Mouse (Mus musculus) liver, embryonic 14.5 days (tissue): ENCODE results near the gene Slc18a2. TPM values are rescaled to one million over a fixed set of nuclear protein-coding genes. Genes with fewer than 3 reads are reported as not detected.

Experiments
- ATAC-seq: fragments of 200-750 bp; cut with Nextera tagmentation; 2 replicates; pipeline ENCODE4 v1.8.0; 2017; ENCODE audit warnings: moderate number of reproducible peaks, mild to moderate bottlenecking, moderate library complexity; ENCODE audit not compliant: insufficient read depth
- DNase-seq, 3 experiments: peaks; one replicate each; pipeline ENCODE4 v3.0.0-alpha.2; 2012 to 2013; ENCODE audit warnings: low read depth in 3 of 3, low spot score in 3 of 3
- H3K27ac ChIP-seq: fragments of 300-500 bp; sonication (generic); 2 replicates; pipeline ENCODE4 v1.5.1; 2014; ENCODE audit warnings: moderate library complexity, mild to moderate bottlenecking, control low read depth, inconsistent platforms
- H3K27me3 ChIP-seq: fragments of 300-500 bp; sonication (generic); 2 replicates; pipeline ENCODE4 v1.6.1; 2014; ENCODE audit warnings: mild to moderate bottlenecking, low read length, moderate library complexity; ENCODE audit not compliant: control insufficient read depth, insufficient read depth
- H3K36me3 ChIP-seq: fragments of 300-500 bp; sonication (generic); replicated peaks from 2 replicates; pipeline ENCODE4 v1.6.1; 2014; ENCODE audit warnings: low read depth; ENCODE audit not compliant: control insufficient read depth, insufficient read depth
- H3K4me1 ChIP-seq, 2 experiments: fragments of 200-500 bp in 1 of 2; fragments of 300-500 bp in 1 of 2; sonication (generic) in 1 of 2; replicated peaks; 2 replicates each; pipeline ENCODE4 v1.6.1; 2012 to 2014; ENCODE audit warnings: antibody characterized with exemption in 1 of 2, inconsistent platforms in 1 of 2, low read length in 1 of 2; ENCODE audit not compliant: control insufficient read depth in 2 of 2, insufficient read depth in 2 of 2
- H3K4me2 ChIP-seq: fragments of 300-500 bp; sonication (generic); 2 replicates; pipeline ENCODE4 v1.6.1; 2014; ENCODE audit warnings: low read depth, mild to moderate bottlenecking, control low read depth, moderate library complexity
- H3K4me3 ChIP-seq, 2 experiments: fragments of 200-500 bp in 1 of 2; fragments of 300-500 bp in 1 of 2; sonication (generic) in 1 of 2; 2 replicates each; pipeline ENCODE4 v1.5.1; 2012 to 2014; ENCODE audit warnings: low read depth in 2 of 2, low read length in 2 of 2, mild to moderate bottlenecking in 2 of 2, control low read depth in 1 of 2, inconsistent platforms in 1 of 2, moderate library complexity in 1 of 2; ENCODE audit not compliant: insufficient read depth in 1 of 2
- H3K9ac ChIP-seq: fragments of 300-500 bp; sonication (generic); replicated peaks from 2 replicates; pipeline ENCODE4 v1.6.1; 2014; ENCODE audit warnings: mild to moderate bottlenecking, control low read depth, moderate library complexity
- H3K9me3 ChIP-seq: fragments of 300-500 bp; sonication (generic); 2 replicates; pipeline ENCODE4 v1.6.1; 2016; ENCODE audit warnings: low read length, mixed read lengths; ENCODE audit not compliant: control insufficient read depth
- CTCF ChIP-seq: IDR thresholded peaks from 2 replicates; pipeline ENCODE4 v1.5.1; 2016; ENCODE audit warnings: antibody characterized with exemption, low read depth, control low read depth
- EP300 ChIP-seq: IDR thresholded peaks from 2 replicates; pipeline ENCODE4 v1.6.1; 2016; ENCODE audit warnings: antibody characterized with exemption, low read depth
- WGBS: fragments of 180-500 bp; shearing (Covaris S2); extraction: QIAGEN DNeasy Blood & Tissue Kit; methylation state at CpG from one replicate; pipeline ENCODE4 v1.1.7; 2014; ENCODE audit not compliant: insufficient replicate concordance; 5-methylcytosine and 5-hydroxymethylcytosine counted together
- polyA plus RNA-seq, 2 experiments: library from polyadenylated mRNA; depleted of rRNA in 1 of 2; stranded (reverse) in 1 of 2; unstranded in 1 of 2; fragments of >200 nt; fragmentation: Nextera tagmentation in 1 of 2; extraction: Ambion mirVana in 1 of 2; gene quantifications; 2 replicates each; pipeline versions ENCODE4 v1.2.1 to v1.2.3; 2012 to 2014

Slc18a2 gene
- polyA plus RNA-seq, 2 experiments = 0.75 to 2.4 TPM

DNA sequence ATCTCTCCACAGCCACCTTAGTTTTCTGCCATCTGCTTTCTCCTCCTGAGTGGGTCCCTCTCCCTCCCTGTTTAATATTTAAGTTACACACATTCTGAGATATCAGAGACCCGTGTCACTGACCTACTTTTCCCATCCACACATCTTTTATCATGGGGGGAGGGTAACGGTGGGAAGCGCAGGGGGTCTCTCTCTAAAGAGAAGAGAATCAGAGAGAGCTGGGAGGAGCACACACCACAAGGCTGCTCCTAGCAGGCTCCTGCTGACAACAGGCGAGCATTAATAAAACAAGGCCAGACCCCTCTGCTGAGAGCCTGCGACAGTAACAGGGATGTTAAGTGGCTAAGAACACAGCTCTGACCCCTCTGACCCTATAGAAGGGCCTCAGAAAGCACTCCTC, 1.1 kb upstream of the Slc18a2 start:
- Histone ChIP-seq H3K9ac (no peak overlapping the region), H3K27ac (no peak overlapping the region), H3K4me3 (no peak overlapping the region), H3K4me2 (no peak overlapping the region), H3K27me3 (peaks cover 9% of the 10 kb centered on the region), H3K4me1 (peaks cover 0 to 8% of the 10 kb centered on the region in 2 experiments; a peak in 1 of 4 replicates), H3K36me3 (no peaks in the 10 kb centered on the region), H3K9me3 (no peaks in the 10 kb centered on the region)
- TF ChIP-seq EP300 = no peak
- TF ChIP-seq CTCF = no peak
- 53% methylated on average over 5 of the region's 5 CpGs for WGBS
- ATAC-seq (no peak), DNase-seq (no peak)

DNA sequence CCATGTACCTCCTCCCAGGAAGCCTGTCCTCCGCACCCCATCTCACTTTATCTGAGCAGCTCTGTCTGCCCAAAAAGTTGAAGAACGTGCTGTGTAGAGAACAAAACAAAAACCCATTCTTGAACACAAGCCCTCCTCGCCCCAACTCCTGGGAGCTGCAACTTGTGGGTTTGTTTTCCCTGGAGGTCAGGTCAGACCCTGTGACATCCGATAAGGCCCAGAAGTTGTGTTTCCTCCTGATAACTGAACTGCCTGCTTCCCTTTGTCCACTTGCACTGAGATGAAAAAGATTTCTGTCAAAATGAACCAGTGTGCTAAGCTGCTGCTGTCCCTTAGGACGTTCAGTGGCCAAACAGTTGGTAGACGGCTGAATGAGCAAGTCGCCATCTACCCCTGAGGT, 908 bp downstream of the Slc18a2 start:
- DNase-seq = peak in 2 of 3 experiments; percentile 10 to 12
- Histone ChIP-seq H3K4me1 (peaks cover 0 to 8% of the 10 kb centered on the region in 2 experiments; a peak in 1 of 4 replicates), H3K9ac (no peak overlapping the region), H3K4me2 (peak overlapping the region; percentile 56), H3K9me3 (no peaks in the 10 kb centered on the region), H3K27ac (no peak overlapping the region), H3K4me3 (peak overlapping the region; percentile 0 to 34; a peak in 1 of 4 replicates), H3K27me3 (peaks cover 9% of the 10 kb centered on the region), H3K36me3 (no peaks in the 10 kb centered on the region)
- no peak; the same call in 1 of the 2 replicates for TF ChIP-seq EP300
- no peak for TF ChIP-seq CTCF
- ATAC-seq = peak; percentile 47; the same call in 1 of the 2 replicates
- 4% methylated on average over 7 of the region's 7 CpGs for whole genome bisulfite sequencing

DNA sequence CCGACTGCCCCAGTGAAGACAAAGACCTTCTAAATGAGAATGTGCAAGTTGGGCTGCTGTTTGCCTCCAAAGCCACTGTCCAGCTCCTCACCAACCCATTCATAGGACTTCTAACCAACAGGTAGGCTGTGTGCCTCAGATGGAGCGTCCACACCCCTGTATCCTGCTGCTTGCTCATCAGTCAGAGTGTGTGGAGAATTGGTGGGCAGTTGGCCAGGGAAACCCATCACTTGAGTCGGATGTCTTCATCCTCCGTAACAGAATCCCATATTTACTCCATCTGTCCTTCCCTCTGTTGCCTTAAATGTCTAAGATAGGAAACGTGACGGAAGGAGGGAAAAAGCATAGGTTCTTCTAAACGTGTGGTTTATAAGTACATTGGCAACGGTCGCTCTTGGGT, 2.5 kb downstream of the Slc18a2 start:
- 66% methylated on average over 9 of the region's 9 CpGs for WGBS

DNA sequence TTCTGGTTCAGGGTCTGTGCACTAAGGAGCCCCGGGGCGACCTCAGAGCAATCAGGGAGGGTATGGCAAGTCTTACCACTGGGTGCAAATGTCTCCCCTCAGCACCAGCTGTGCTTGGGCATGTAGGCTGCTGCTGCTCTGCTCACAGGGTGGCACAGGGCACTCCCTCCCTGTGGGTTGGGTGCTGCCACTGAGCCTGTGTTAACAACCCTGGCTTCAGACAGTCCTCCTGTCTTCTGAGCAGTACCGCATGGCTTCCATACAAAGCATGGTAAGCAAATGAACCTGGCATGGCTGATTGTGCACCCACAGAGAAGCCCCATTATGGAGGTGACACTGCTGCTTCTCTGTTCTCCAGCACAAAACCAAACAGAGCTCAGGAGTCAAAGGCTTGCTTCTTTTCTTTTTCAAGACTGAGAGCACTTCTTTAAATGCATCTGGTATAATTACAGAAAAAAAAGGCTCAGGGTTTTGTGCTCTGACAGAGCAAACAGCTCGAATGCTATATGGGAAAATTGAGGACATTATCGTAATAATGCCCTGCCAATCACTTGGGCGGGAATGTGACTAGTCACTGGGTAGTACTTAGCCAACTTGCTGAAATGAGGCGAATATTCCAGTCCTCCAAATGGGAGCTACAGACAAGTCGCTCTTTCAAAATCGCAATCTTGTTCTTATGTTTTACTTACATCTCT, 4.3 kb downstream of the Slc18a2 start:
- peaks cover 0 to 8% of the 10 kb centered on the region in 2 experiments; a peak in 1 of 4 replicates for H3K4me1 ChIP-seq
- no peak overlapping the region for H3K9ac ChIP-seq
- no peak overlapping the region for H3K4me2 ChIP-seq
- no peak for DNase-seq
- no peaks in the 10 kb centered on the region for H3K36me3 ChIP-seq
- peaks cover 9% of the 10 kb centered on the region for H3K27me3 ChIP-seq
- no peak for TF ChIP-seq CTCF
- TF ChIP-seq EP300 = no peak
- no peaks in the 10 kb centered on the region for H3K9me3 ChIP-seq
- H3K4me3 ChIP-seq = no peak overlapping the region
- WGBS = 60% methylated on average over 9 of the region's 9 CpGs
- H3K27ac ChIP-seq = no peak overlapping the region
- no peak for ATAC-seq

More for the DNA sequence above, 2.5 kb downstream of the Slc18a2 start:
- H3K36me3 ChIP-seq = no peaks in the 10 kb centered on the region
- H3K9ac ChIP-seq = no peak overlapping the region
- no peak for DNase-seq
- peaks cover 9% of the 10 kb centered on the region for H3K27me3 ChIP-seq
- no peak overlapping the region for H3K27ac ChIP-seq
- H3K4me3 ChIP-seq = no peak overlapping the region
- TF ChIP-seq EP300 (no peak), CTCF (no peak)
- no peak overlapping the region for H3K4me2 ChIP-seq
- ATAC-seq = no peak
- H3K4me1 ChIP-seq = peaks cover 0 to 8% of the 10 kb centered on the region in 2 experiments; a peak in 1 of 4 replicates
- H3K9me3 ChIP-seq = no peaks in the 10 kb centered on the region

DNA sequence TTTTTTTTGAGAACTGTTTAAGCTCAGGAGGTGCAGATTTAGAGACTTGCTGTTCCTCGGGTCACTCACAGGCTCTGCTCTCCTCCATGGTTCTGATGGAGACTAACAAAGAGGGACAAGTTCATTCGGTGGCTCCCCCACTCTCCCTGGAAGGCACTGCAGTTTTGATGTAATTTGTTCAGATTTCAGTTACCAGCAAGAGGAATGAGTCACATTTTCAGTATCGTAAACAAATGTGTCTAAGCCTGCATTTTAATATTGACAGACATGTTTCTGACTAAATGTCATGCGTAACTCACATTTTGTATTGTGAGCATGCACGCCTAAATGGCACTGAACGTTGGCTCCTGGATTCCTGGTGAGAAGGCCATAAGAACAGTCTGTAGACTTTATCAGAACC, 5.2 kb downstream of the Slc18a2 start:
- ATAC-seq (no peak), DNase-seq (no peak)
- no peaks in the 10 kb centered on the region for H3K9me3 ChIP-seq
- WGBS = 57% methylated on average over 6 of the region's 6 CpGs
- H3K4me1 ChIP-seq = peaks cover 0 to 6% of the 10 kb centered on the region in 2 experiments; a peak in 1 of 4 replicates
- no peak overlapping the region for H3K4me2 ChIP-seq
- TF ChIP-seq CTCF (no peak), EP300 (no peak)
- H3K36me3 ChIP-seq = no peaks in the 10 kb centered on the region
- H3K4me3 ChIP-seq = no peak overlapping the region
- no peak overlapping the region for H3K9ac ChIP-seq
- no peak overlapping the region for H3K27ac ChIP-seq
- peaks cover 6% of the 10 kb centered on the region for H3K27me3 ChIP-seq
